Mouse (Mus musculus) ES-Bruce4 (cell line): ENCODE data around the gene Zfp36. TPM values are rescaled to one million over a fixed set of nuclear protein-coding genes. Genes with fewer than 3 reads are reported as not detected.

Experiments used
- H3K27ac ChIP-seq: 2 replicates; pipeline ENCODE4 v1.5.1; 2012; ENCODE audit warnings: low read length, inconsistent platforms; ENCODE audit not compliant: insufficient read depth
- H3K27me3 ChIP-seq: 2 replicates; pipeline ENCODE4 v1.6.1; 2012; ENCODE audit warnings: mild to moderate bottlenecking, low read length, inconsistent platforms; ENCODE audit not compliant: control insufficient read depth, poor library complexity, insufficient read depth, severe bottlenecking
- H3K36me3 ChIP-seq: 2 replicates; pipeline ENCODE4 v1.6.1; 2012; ENCODE audit warnings: inconsistent platforms, mild to moderate bottlenecking, low read length, moderate library complexity; ENCODE audit not compliant: control insufficient read depth, poor library complexity, insufficient read depth, severe bottlenecking
- H3K4me1 ChIP-seq: one replicate; pipeline ENCODE4 v1.8.1; 2011; ENCODE audit warnings: low read length; ENCODE audit not compliant: control insufficient read depth, insufficient read depth
- H3K4me3 ChIP-seq: 2 replicates; pipeline ENCODE4 v1.5.1; 2011; ENCODE audit warnings: low read depth, mild to moderate bottlenecking, low read length
- H3K9ac ChIP-seq: 2 replicates; pipeline ENCODE4 v1.6.1; 2012; ENCODE audit warnings: low read depth, mild to moderate bottlenecking, inconsistent platforms; ENCODE audit not compliant: poor library complexity, severe bottlenecking
- H3K9me3 ChIP-seq: replicated peaks from 2 replicates; pipeline ENCODE4 v1.6.1; 2012; ENCODE audit warnings: mild to moderate bottlenecking, low read length, inconsistent platforms; ENCODE audit not compliant: control insufficient read depth, poor library complexity, insufficient read depth, severe bottlenecking
- CTCF ChIP-seq: IDR thresholded peaks from one replicate; pipeline ENCODE4 v1.8.1; 2011; ENCODE audit warnings: low read depth, low read length
- EP300 ChIP-seq: IDR thresholded peaks from 2 replicates; pipeline ENCODE4 v1.6.1; 2011; ENCODE audit warnings: low read depth, low read length; ENCODE audit not compliant: insufficient read depth
- POLR2A ChIP-seq: IDR thresholded peaks from one replicate; pipeline ENCODE4 v1.8.1; 2011; ENCODE audit warnings: low read length; ENCODE audit not compliant: insufficient read depth
- polyA plus RNA-seq: library from polyadenylated mRNA; stranded (reverse); fragments of >200 nt; gene quantifications from 2 replicates; pipeline ENCODE4 v1.2.4, GENCODE M21; 2011; ENCODE audit warnings: low read depth; ENCODE audit not compliant: missing spikeins, insufficient read depth, insufficient read length

Zfp36 gene
- polyA plus RNA-seq, 1 experiment, result 25.7 TPM

DNA sequence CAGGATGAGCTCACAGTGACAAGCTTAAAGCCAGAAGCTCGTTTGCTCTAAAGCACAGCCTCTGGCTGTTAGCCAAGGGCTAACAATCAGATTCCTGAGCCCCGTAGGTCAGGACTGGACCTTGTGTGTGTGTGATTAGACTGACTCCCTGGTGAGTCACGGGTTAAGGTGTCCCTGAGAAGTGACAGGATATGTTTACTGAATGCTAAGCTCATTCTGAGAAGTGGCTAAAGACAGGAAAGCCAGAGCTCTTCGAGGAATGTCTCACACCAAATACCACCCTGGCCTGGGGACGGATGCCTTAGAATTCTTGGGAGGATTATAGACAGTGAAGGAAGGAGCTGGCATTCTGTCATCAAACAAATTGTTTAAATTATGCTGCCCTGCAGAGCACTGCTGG, 22.1 kb downstream of the Zfp36 start:
- TF ChIP-seq POLR2A, result no peak
- no peak for TF ChIP-seq EP300
- no peak for TF ChIP-seq CTCF
- no peaks in the 10 kb centered on the region for H3K27me3 ChIP-seq
- H3K36me3 ChIP-seq, result peaks cover 14% of the 10 kb centered on the region
- H3K4me3 ChIP-seq, result no peak overlapping the region
- no peaks in the 10 kb centered on the region for H3K9me3 ChIP-seq
- no peak overlapping the region for H3K27ac ChIP-seq
- no peak overlapping the region for H3K9ac ChIP-seq
- H3K4me1 ChIP-seq, result peaks cover 3% of the 10 kb centered on the region

- Histone ChIP-seq H3K27me3 (no peaks in the 10 kb centered on the region), H3K36me3 (peaks cover 24% of the 10 kb centered on the region), H3K4me1 (peaks cover 3% of the 10 kb centered on the region), H3K9ac (no peak overlapping the region), H3K27ac (0 out of 2 replicates have a peak overlapping the region, but pooled peaks have one; percentile 20), H3K9me3 (no peaks in the 10 kb centered on the region), H3K4me3 (no peak overlapping the region)
- no peak for TF ChIP-seq EP300
- TF ChIP-seq CTCF, result no peak
- no peak for TF ChIP-seq POLR2A
These were observed 23.1 kb downstream of the Zfp36 start for GRCm38 (mm10) chr7:28356981-28357380.

GRCm38 (mm10) chr7:28355221-28355620, 24.8 kb downstream of the Zfp36 start:
- H3K9ac ChIP-seq, result no peak overlapping the region
- H3K4me1 ChIP-seq, result peaks cover 3% of the 10 kb centered on the region
- peaks cover 32% of the 10 kb centered on the region for H3K36me3 ChIP-seq
- H3K27ac ChIP-seq, result no peak overlapping the region
- no peaks in the 10 kb centered on the region for H3K9me3 ChIP-seq
- no peak overlapping the region for H3K4me3 ChIP-seq
- TF ChIP-seq CTCF (no peak), EP300 (no peak), POLR2A (no peak)
- no peaks in the 10 kb centered on the region for H3K27me3 ChIP-seq

DNA sequence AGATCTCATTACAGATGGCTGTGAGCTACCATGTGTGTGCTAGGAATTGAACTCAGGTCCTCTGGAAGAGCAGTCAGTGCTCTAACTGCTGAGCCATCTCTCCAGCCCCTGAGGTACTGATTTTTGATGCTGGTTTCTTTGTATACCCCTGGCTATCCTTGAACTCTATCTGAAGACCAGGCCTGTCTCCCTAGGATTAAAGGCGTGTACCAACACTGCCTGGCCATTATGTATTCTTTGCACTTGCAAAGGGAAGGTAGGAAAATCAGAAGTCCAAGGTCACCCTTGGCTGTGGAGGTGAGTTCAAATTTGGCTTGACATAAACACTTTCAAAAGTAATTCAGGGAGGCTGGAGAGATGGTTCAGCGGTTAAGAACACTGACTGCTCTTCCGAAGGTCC, 25.5 kb downstream of the Zfp36 start:
- TF ChIP-seq POLR2A (no peak), EP300 (no peak), CTCF (no peak)
- H3K9ac ChIP-seq, result no peak overlapping the region
- no peaks in the 10 kb centered on the region for H3K9me3 ChIP-seq
- peaks cover 32% of the 10 kb centered on the region for H3K36me3 ChIP-seq
- no peaks in the 10 kb centered on the region for H3K27me3 ChIP-seq
- peaks cover 3% of the 10 kb centered on the region for H3K4me1 ChIP-seq
- H3K4me3 ChIP-seq, result no peak overlapping the region
- H3K27ac ChIP-seq, result no peak overlapping the region

DNA sequence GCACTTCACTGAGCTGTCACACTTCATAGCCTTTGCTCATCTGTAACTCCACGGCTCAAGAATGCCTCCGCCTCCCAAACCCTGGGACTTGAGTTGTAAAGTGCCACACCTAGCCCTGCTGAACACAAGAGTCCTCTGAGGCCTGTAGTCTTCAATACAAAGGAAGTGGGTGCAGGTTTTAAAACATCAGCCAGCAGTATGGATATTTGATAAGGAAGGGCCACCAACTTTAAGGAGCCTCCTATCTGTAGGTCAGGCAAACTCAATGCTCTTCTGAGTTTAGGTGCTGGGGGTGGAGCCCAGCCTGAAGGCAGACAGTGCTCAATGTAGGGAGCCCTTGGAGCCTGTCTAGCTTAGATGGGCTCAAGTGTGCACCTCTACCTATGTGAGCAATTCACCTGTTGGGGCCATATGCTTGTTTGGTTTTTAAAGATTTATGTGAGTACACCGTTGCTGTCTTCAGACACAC, 25.9 kb downstream of the Zfp36 start:
- Histone ChIP-seq H3K36me3 (peaks cover 32% of the 10 kb centered on the region), H3K9me3 (no peaks in the 10 kb centered on the region), H3K4me3 (no peak overlapping the region), H3K27me3 (no peaks in the 10 kb centered on the region), H3K9ac (no peak overlapping the region), H3K27ac (no peak overlapping the region), H3K4me1 (peaks cover 3% of the 10 kb centered on the region)
- no peak for TF ChIP-seq EP300
- TF ChIP-seq CTCF, result no peak
- no peak for TF ChIP-seq POLR2A

GRCm38 (mm10) chr7:28353267-28353666, 26.8 kb downstream of the Zfp36 start:
- TF ChIP-seq EP300, result no peak
- TF ChIP-seq CTCF, result no peak
- no peak for TF ChIP-seq POLR2A
- Histone ChIP-seq H3K4me3 (no peak overlapping the region), H3K27ac (peak overlapping the region; percentile 28; the same call in 1 of the 2 replicates), H3K27me3 (no peaks in the 10 kb centered on the region), H3K36me3 (peaks cover 32% of the 10 kb centered on the region), H3K4me1 (peaks cover 3% of the 10 kb centered on the region), H3K9ac (peak overlapping the region; percentile 22; the same call in 1 of the 2 replicates), H3K9me3 (no peaks in the 10 kb centered on the region)
